In genomic region chr8:4349335-4349734, GRCm38 (mm10) we compare ENCODE assay signal across 14 mouse cellular contexts.
"Had no signal": no experiment of that assay in that cellular context is flagged by ENCODE, and none has a peak within 500 bp of the region (broad histone marks: within the 10 kb centered on the region; RNA-seq: fewer than 3 reads in every experiment).

No protein-coding gene starts in this region.

- H3K4me1 ChIP-seq: midbrain, embryonic 13.5 days; midbrain, embryonic 15.5 days; neural tube, embryonic 12.5 days had no signal

- H3K9ac ChIP-seq: lung, embryonic 14.5 days; midbrain, embryonic 13.5 days; midbrain, embryonic 15.5 days; neural tube, embryonic 12.5 days had no signal

- H3K27me3 ChIP-seq: midbrain, embryonic 13.5 days; midbrain, embryonic 15.5 days; neural tube, embryonic 12.5 days had no signal

- H3K27ac ChIP-seq: macrophage; midbrain, embryonic 13.5 days; midbrain, embryonic 15.5 days; neural tube, embryonic 12.5 days had no signal

- H3K9me3 ChIP-seq: midbrain, embryonic 13.5 days; midbrain, embryonic 15.5 days; neural tube, embryonic 12.5 days had no signal

- ATAC-seq: midbrain, embryonic 13.5 days; midbrain, embryonic 15.5 days had no signal

- H3K4me2 ChIP-seq: lung, embryonic 14.5 days; midbrain, embryonic 11.5 days; midbrain, embryonic 13.5 days; midbrain, embryonic 15.5 days; neural tube, embryonic 12.5 days had no signal

- DNase-seq: lung, adult 18-20 months; lung, embryonic 14.5 days; lung, postnatal 10 days; right cerebral cortex, postnatal 14 days; spleen, adult 18-20 months; thymus, adult 18-20 months; thymus, postnatal 14 days; thymus, postnatal 36 days had no signal

- H3K36me3 ChIP-seq: midbrain, embryonic 13.5 days; midbrain, embryonic 15.5 days; neural tube, embryonic 12.5 days had no signal

- H3K4me3 ChIP-seq: megakaryocyte, embryonic 14.5 days; midbrain, embryonic 13.5 days; midbrain, embryonic 15.5 days; neural tube, embryonic 12.5 days had no signal
